Mouse (Mus musculus) CH12.LX (cell line): ENCODE data around the gene Hspb9. TPM values are rescaled to one million over a fixed set of nuclear protein-coding genes. Genes with fewer than 3 reads are reported as not detected.

Experiments
- DNase-seq: peaks from one replicate; pipeline ENCODE4 v3.0.0-alpha.2; 2013; ENCODE audit errors: extremely low read depth
- H3K27ac ChIP-seq: 2 replicates; pipeline ENCODE4 v1.5.1; 2012; ENCODE audit warnings: low read depth, mild to moderate bottlenecking, control low read depth, moderate library complexity; ENCODE audit not compliant: insufficient read depth
- H3K27me3 ChIP-seq: replicated peaks from 2 replicates; pipeline ENCODE3; 2012; ENCODE audit warnings: inconsistent platforms
- H3K36me3 ChIP-seq, 2 experiments: replicated peaks in 1 of 2; 2 replicates each; pipeline versions ENCODE3 to v1.6.1; 2012; ENCODE audit warnings: inconsistent platforms in 1 of 2, low read length in 1 of 2, mild to moderate bottlenecking in 1 of 2, mixed read lengths in 1 of 2, moderate library complexity in 1 of 2; ENCODE audit not compliant: control insufficient read depth in 1 of 2, insufficient read depth in 1 of 2
- H3K4me1 ChIP-seq, 2 experiments: 2 replicates each; pipeline ENCODE4 v1.6.1; 2012; ENCODE audit warnings: inconsistent platforms in 1 of 2, moderate library complexity in 1 of 2; ENCODE audit not compliant: insufficient read depth in 2 of 2, control insufficient read depth in 1 of 2
- H3K4me2 ChIP-seq: 2 replicates; pipeline ENCODE4 v1.6.1; 2012; ENCODE audit warnings: low read depth, mild to moderate bottlenecking, control low read depth; ENCODE audit not compliant: poor library complexity, insufficient read depth, severe bottlenecking
- H3K4me3 ChIP-seq, 3 experiments: fragments of 150-350 bp in 1 of 3; sonication (generic) in 1 of 3; replicated peaks in 1 of 3; 2 replicates each; pipeline versions ENCODE3 to v1.5.1; 2011 to 2012; ENCODE audit warnings: low read depth in 2 of 3, low read length in 2 of 3, mild to moderate bottlenecking in 2 of 3, moderate library complexity in 2 of 3, control low read depth in 1 of 3, improper control_type of control experiment in 1 of 3, inconsistent platforms in 1 of 3, mixed read lengths in 1 of 3; ENCODE audit not compliant: poor library complexity in 1 of 3
- H3K79me2 ChIP-seq: replicated peaks from 2 replicates; pipeline ENCODE4 v1.6.1; 2012; ENCODE audit warnings: mild to moderate bottlenecking, moderate library complexity; ENCODE audit not compliant: control insufficient read depth, poor library complexity, insufficient read depth, severe bottlenecking; ENCODE audit errors: extremely low read depth
- H3K9ac ChIP-seq: 2 replicates; pipeline ENCODE4 v1.6.1; 2012; ENCODE audit warnings: low read depth, mild to moderate bottlenecking, control low read depth, moderate library complexity; ENCODE audit not compliant: insufficient read depth
- H3K9me3 ChIP-seq: replicated peaks from 2 replicates; pipeline ENCODE3; 2012; ENCODE audit warnings: low read length, inconsistent platforms, mixed read lengths
- CHD1 ChIP-seq: IDR thresholded peaks from 2 replicates; pipeline ENCODE4 v1.6.1; 2012; ENCODE audit warnings: low read depth, low read length, improper control_type of control experiment, inconsistent platforms
- CHD2 ChIP-seq: IDR thresholded peaks from 2 replicates; pipeline ENCODE4 v1.6.1; 2011; ENCODE audit warnings: low read length, improper control_type of control experiment
- CTCF ChIP-seq, 2 experiments: IDR thresholded peaks in 1 of 2; conservative IDR thresholded peaks in 1 of 2; 2 replicates each; pipeline ENCODE4 v1.5.1; 2011 to 2012; ENCODE audit warnings: low read depth in 2 of 2, low read length in 2 of 2, improper control_type of control experiment in 1 of 2, inconsistent platforms in 1 of 2, mild to moderate bottlenecking in 1 of 2, moderate library complexity in 1 of 2
- E2F4 ChIP-seq: IDR thresholded peaks from 2 replicates; pipeline ENCODE4 v1.6.1; 2011; ENCODE audit warnings: low read depth, low read length, improper control_type of control experiment; ENCODE audit not compliant: insufficient replicate concordance
- ETS1 ChIP-seq: conservative IDR thresholded peaks from 2 replicates; pipeline ENCODE4 v1.6.1; 2012; ENCODE audit warnings: low read depth, mild to moderate bottlenecking, inconsistent platforms, low read length, improper control_type of control experiment, moderate library complexity
- GABPA ChIP-seq: IDR thresholded peaks from 2 replicates; pipeline ENCODE4 v1.6.1; 2012; ENCODE audit warnings: low read depth, low read length, improper control_type of control experiment, inconsistent platforms; ENCODE audit not compliant: insufficient replicate concordance
- HCFC1 ChIP-seq: IDR thresholded peaks from 2 replicates; pipeline ENCODE4 v1.6.1; 2012; ENCODE audit warnings: low read depth, mild to moderate bottlenecking, inconsistent platforms, low read length, improper control_type of control experiment
- KAT2A ChIP-seq: IDR thresholded peaks from 2 replicates; pipeline ENCODE4 v1.6.1; 2012; ENCODE audit warnings: low read length, improper control_type of control experiment, inconsistent platforms; ENCODE audit not compliant: insufficient replicate concordance
- MAZ ChIP-seq: IDR thresholded peaks from 2 replicates; pipeline ENCODE4 v1.6.1; 2012; ENCODE audit warnings: low read depth, mild to moderate bottlenecking, inconsistent platforms, low read length, improper control_type of control experiment, moderate library complexity
- MEF2A ChIP-seq: IDR thresholded peaks from 2 replicates; pipeline ENCODE4 v1.6.1; 2014; ENCODE audit warnings: low read depth, mild to moderate bottlenecking, inconsistent platforms, low read length, improper control_type of control experiment, borderline replicate concordance
- MYC ChIP-seq: IDR thresholded peaks from 2 replicates; pipeline ENCODE4 v1.6.1; 2011; ENCODE audit warnings: low read depth, mild to moderate bottlenecking, improper control_type of control experiment, low read length
- NELFE ChIP-seq: IDR thresholded peaks from 2 replicates; pipeline ENCODE4 v1.6.1; 2011; ENCODE audit warnings: low read depth, low read length, improper control_type of control experiment
- RAD21 ChIP-seq: IDR thresholded peaks from 2 replicates; pipeline ENCODE4 v1.6.1; 2011; ENCODE audit warnings: low read depth, mild to moderate bottlenecking, low read length, improper control_type of control experiment, moderate library complexity
- UBTF ChIP-seq: IDR thresholded peaks from 2 replicates; pipeline ENCODE4 v1.6.1; 2012; ENCODE audit warnings: low read depth, mild to moderate bottlenecking, inconsistent platforms, low read length, improper control_type of control experiment, moderate library complexity
- USF1 ChIP-seq: IDR thresholded peaks from 2 replicates; pipeline ENCODE4 v1.6.1; 2014; ENCODE audit warnings: low read depth, mild to moderate bottlenecking, inconsistent platforms, low read length, improper control_type of control experiment
- ZKSCAN1 ChIP-seq: IDR thresholded peaks from 2 replicates; pipeline ENCODE4 v1.6.1; 2012; ENCODE audit warnings: low read depth, inconsistent platforms, low read length, improper control_type of control experiment, borderline replicate concordance
- dilution Hi-C: fragments of 300-500 bp; cut with MboI; formaldehyde crosslinking; loops from 2 replicates; pipeline ENCODE4 v1.14.3; 2020; ENCODE audit warnings: low sequenced_read_pairs; ENCODE audit not compliant: extremely low pct_unique_long_range_greater_than_20kb, extremely low pct_ligation_motif_present
- in situ Hi-C: fragments of 300-500 bp; cut with MboI; formaldehyde crosslinking; loops from 3 replicates; pipeline ENCODE4 v1.14.3; 2019; ENCODE audit warnings: low sequenced_read_pairs, low pct_ligation_motif_present, low pct_unique_long_range_greater_than_20kb, mixed read lengths
- polyA plus RNA-seq: library from polyadenylated mRNA; unstranded; fragments of >175 nt; gene quantifications from 2 replicates; pipeline ENCODE4 v1.2.1, GENCODE M21; 2012; ENCODE audit warnings: low read depth; ENCODE audit not compliant: insufficient read length
- total RNA-seq, 2 experiments: library from RNA; depleted of rRNA; stranded (reverse); fragments of 300-350 nt in 1 of 2; fragments of >200 nt in 1 of 2; gene quantifications; 2 replicates each; pipeline ENCODE4 v1.2.3; 2012 to 2014

The Hspb9 gene
- total and polyA plus RNA-seq, 3 experiments: 0.54 TPM; not detected in 2

DNA sequence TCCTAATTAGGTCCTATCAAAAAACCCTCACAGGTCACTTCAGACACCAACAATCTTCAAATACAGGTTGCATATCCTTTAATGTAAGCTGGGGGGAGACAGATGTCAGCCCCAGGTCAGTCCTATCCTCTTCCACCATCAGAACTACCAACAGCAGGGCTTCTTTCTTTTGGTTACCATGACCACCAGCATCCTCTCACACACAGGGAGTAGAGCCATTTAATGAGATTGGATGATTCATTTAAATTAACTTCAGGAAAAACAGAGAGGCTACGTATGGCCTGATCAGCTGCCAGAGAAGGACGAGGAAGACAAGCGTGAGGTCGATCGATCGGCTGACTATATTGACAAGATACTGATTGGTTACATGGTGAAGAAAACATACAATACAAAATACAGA lies 1.3 kb downstream of the Hspb9 start:
- H3K4me1 ChIP-seq: peaks cover 11 to 22% of the 10 kb centered on the region in 2 experiments
- H3K36me3 ChIP-seq: peaks cover 62 to 83% of the 10 kb centered on the region in 2 experiments
- peaks cover 4% of the 10 kb centered on the region; the same call in 1 of the 2 replicates for H3K79me2 ChIP-seq
- no peak for DNase-seq
- H3K27ac ChIP-seq: no peak overlapping the region
- no peak overlapping the region for H3K9ac ChIP-seq
- H3K27me3 ChIP-seq: no peaks in the 10 kb centered on the region
- H3K4me3 ChIP-seq: no peak overlapping the region
- in situ Hi-C loops (no loop called here), dilution Hi-C loops (no loop called here)
- H3K4me2 ChIP-seq: no peak overlapping the region
- no peaks in the 10 kb centered on the region for H3K9me3 ChIP-seq
- TF ChIP-seq E2F4 (no peak), GABPA (no peak), RAD21 (no peak), UBTF (no peak), CHD1 (no peak), HCFC1 (no peak), MEF2A (no peak), NELFE (no peak)

DNA sequence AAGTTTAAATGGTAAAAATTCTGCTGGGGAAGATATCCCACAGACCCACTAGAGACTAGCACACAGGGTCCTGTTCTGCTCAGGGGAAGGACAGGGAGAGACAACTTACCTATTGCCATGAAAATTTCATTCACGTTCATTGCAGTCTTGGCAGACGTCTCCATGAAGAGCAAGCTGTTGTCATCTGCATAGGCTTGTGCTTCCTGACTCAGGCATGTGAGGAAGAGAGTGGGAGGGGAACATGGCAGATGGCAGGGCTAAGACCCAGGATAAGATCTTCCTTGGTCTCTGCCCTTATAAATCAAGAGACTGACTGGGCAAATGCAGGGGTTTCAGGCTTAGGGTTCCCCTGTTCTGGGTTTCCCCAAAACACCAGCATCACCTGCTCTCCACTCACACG lies 3.0 kb downstream of the Hspb9 start:
- DNase-seq: no peak
- dilution Hi-C loops (no loop called here), in situ Hi-C loops (no loop called here)
- Histone ChIP-seq H3K4me3 (no peak overlapping the region), H3K4me2 (no peak overlapping the region), H3K9ac (no peak overlapping the region), H3K4me1 (peaks cover 4 to 21% of the 10 kb centered on the region in 2 experiments), H3K27ac (no peak overlapping the region), H3K36me3 (peaks cover 56 to 87% of the 10 kb centered on the region in 2 experiments), H3K27me3 (no peaks in the 10 kb centered on the region), H3K79me2 (peaks cover 15% of the 10 kb centered on the region), H3K9me3 (no peaks in the 10 kb centered on the region)
- TF ChIP-seq RAD21: no peak
- TF ChIP-seq USF1: no peak
- no peak for TF ChIP-seq KAT2A
- TF ChIP-seq MAZ: no peak
- no peak for TF ChIP-seq CTCF (conservative IDR thresholded peaks at IDR 0.05 in 1 of 2, IDR thresholded peaks at IDR 0.05 in 1 of 2; ENCODE audit: low read depth in 2 of 2, low read length in 2 of 2)
- no peak for TF ChIP-seq GABPA
- no peak for TF ChIP-seq ETS1
- TF ChIP-seq MYC: no peak
- TF ChIP-seq ZKSCAN1: no peak
- no peak for TF ChIP-seq CHD2
